Mouse (Mus musculus): ENCODE data around the gene Rab27a.

DNA sequence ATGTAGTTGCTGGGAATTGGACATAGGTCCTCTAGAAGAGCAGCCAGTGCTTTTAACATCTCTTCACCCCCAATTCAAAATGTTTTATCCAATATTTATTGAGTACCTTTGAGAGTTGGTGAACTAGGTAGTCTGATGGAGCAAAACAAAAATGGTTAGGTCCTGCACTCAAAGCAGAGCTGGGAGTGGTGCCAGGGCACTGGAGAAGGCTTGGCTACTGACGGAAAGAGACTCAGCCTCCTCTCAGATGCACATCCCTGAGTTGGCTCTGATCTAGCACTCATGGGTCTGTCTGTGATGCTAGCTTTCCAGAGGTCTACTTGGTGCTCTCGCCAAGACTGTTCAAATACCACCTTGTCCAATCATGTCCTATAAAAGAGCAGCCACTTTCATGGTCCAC lies 53.2 kb downstream of the Rab27a start:
- no peak for TF ChIP-seq E2F4 (IDR thresholded peaks at IDR 0.05; ENCODE audit: insufficient replicate concordance, low read depth, low read length)
- TF ChIP-seq RCOR1 (conservative IDR thresholded peaks at IDR 0.05; ENCODE audit: low read depth, low read length): no peak
- TF ChIP-seq ZMIZ1 (IDR thresholded peaks at IDR 0.05; ENCODE audit: low read depth, low read length): no peak
- no peak for TF ChIP-seq MYC (IDR thresholded peaks at IDR 0.05; ENCODE audit: low read depth, low read length)
- no peak for TF ChIP-seq CTCF (conservative IDR thresholded peaks at IDR 0.05 in 1 of 2, IDR thresholded peaks at IDR 0.05 in 1 of 2; ENCODE audit: low read depth in 2 of 2, low read length in 2 of 2)
- TF ChIP-seq USF1 (IDR thresholded peaks at IDR 0.05; ENCODE audit: low read depth, low read length): no peak
- TF ChIP-seq HCFC1 (IDR thresholded peaks at IDR 0.05; ENCODE audit: low read depth, low read length): no peak
- TF ChIP-seq EP300 (IDR thresholded peaks at IDR 0.05; ENCODE audit: low read length): no peak
- TF ChIP-seq KAT2A (IDR thresholded peaks at IDR 0.05; ENCODE audit: insufficient replicate concordance, low read length): no peak
- TF ChIP-seq POLR2A (IDR thresholded peaks at IDR 0.05; ENCODE audit: low read depth, low read length): no peak

All from CH12.LX (cell line).